Mouse (Mus musculus): Measurements from ENCODE around the gene Apopt1. TPM values are rescaled to one million over a fixed set of nuclear protein-coding genes. Genes with fewer than 3 reads are reported as not detected.

Gene Apopt1
- polyA plus RNA-seq, 1 experiment from 2014 or later = 41.8 TPM

- peak overlapping the region; percentile 94 for H3K27ac ChIP-seq (replicated peaks)
- H3K9ac ChIP-seq (ENCODE audit: low read length) = no peak overlapping the region
- DNase-seq (ENCODE audit: low spot score) = no peak
- ATAC-seq (ENCODE audit: low FRiP score, low TSS enrichment) = no peak
- no peaks in the 10 kb centered on the region for H3K36me3 ChIP-seq (ENCODE audit: control insufficient read depth, insufficient read depth, low read length)
- no peaks in the 10 kb centered on the region for H3K27me3 ChIP-seq (ENCODE audit: control insufficient read depth, insufficient read depth, low read length)
- no peaks in the 10 kb centered on the region for H3K9me3 ChIP-seq (ENCODE audit: control insufficient read depth, low read length)
- TF ChIP-seq EP300 (optimal IDR thresholded peaks at IDR 0.05) (no peak), CTCF (IDR thresholded peaks at IDR 0.05; ENCODE audit: low read depth) (no peak)
- WGBS = 46% methylated on average over 7 of the region's 7 CpGs
- peaks cover 4% of the 10 kb centered on the region; the same call in 1 of the 2 replicates for H3K4me1 ChIP-seq (replicated peaks; ENCODE audit: control insufficient read depth, insufficient read depth)
- H3K4me3 ChIP-seq (ENCODE audit: low read depth, low read length) = peak overlapping the region; percentile 89
- H3K4me2 ChIP-seq (replicated peaks; ENCODE audit: low read depth) = peak overlapping the region; percentile 100
Observed at GRCm38 (mm10) chr12:111760306-111760908, 47.3 kb downstream of the Apopt1 start.

DNA sequence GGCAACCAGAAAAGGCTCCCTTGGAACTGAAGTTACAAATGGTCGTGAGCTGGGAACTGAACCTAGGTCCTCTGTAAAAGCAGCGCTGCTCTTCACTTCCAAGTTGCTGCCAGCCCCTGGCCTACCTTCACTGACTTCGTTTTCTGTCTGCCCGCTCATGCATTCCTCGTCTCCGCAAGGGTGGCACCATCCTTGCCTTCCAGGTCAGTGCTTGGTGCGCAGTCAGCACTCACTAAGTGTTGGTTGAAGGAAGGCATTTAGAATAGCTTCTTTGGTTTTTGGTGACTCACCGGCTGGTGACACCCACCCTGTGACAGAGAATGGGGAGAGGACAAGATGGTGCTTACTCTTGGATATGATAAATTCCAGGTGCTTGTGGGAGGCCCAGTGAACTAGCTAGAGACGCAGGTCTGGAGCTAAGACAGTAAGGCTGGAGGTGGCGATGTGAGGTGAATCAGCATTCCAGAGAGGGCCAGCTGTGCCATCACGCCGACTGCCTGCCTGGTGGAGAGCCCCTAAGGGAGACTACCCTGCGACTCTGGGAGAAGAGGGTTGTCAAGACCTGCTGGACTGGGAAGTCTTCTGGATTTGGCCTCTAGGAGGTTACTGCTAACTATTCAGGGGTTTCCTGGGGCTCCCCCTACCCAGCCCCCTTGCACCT, 49.7 kb downstream of the Apopt1 start:
- no peaks in the 10 kb centered on the region for H3K9me3 ChIP-seq (ENCODE audit: control insufficient read depth, low read length)
- DNase-seq (ENCODE audit: low spot score) (no peak), ATAC-seq (ENCODE audit: low FRiP score, low TSS enrichment) (no peak)
- no peaks in the 10 kb centered on the region for H3K36me3 ChIP-seq (ENCODE audit: control insufficient read depth, insufficient read depth, low read length)
- peaks cover 4% of the 10 kb centered on the region; the same call in 1 of the 2 replicates for H3K4me1 ChIP-seq (replicated peaks; ENCODE audit: control insufficient read depth, insufficient read depth)
- H3K27me3 ChIP-seq (ENCODE audit: control insufficient read depth, insufficient read depth, low read length) = no peaks in the 10 kb centered on the region
- no peak overlapping the region for H3K4me2 ChIP-seq (replicated peaks; ENCODE audit: low read depth)
- H3K27ac ChIP-seq (replicated peaks) = peak overlapping the region; percentile 40; the same call in 1 of the 2 replicates
- no peak for TF ChIP-seq EP300 (optimal IDR thresholded peaks at IDR 0.05)
- TF ChIP-seq CTCF (IDR thresholded peaks at IDR 0.05; ENCODE audit: low read depth) = no peak
- whole genome bisulfite sequencing = 89% methylated on average over 13 of the region's 13 CpGs
- no peak overlapping the region for H3K4me3 ChIP-seq (ENCODE audit: low read depth, low read length)
- no peak overlapping the region for H3K9ac ChIP-seq (ENCODE audit: low read length)

DNA sequence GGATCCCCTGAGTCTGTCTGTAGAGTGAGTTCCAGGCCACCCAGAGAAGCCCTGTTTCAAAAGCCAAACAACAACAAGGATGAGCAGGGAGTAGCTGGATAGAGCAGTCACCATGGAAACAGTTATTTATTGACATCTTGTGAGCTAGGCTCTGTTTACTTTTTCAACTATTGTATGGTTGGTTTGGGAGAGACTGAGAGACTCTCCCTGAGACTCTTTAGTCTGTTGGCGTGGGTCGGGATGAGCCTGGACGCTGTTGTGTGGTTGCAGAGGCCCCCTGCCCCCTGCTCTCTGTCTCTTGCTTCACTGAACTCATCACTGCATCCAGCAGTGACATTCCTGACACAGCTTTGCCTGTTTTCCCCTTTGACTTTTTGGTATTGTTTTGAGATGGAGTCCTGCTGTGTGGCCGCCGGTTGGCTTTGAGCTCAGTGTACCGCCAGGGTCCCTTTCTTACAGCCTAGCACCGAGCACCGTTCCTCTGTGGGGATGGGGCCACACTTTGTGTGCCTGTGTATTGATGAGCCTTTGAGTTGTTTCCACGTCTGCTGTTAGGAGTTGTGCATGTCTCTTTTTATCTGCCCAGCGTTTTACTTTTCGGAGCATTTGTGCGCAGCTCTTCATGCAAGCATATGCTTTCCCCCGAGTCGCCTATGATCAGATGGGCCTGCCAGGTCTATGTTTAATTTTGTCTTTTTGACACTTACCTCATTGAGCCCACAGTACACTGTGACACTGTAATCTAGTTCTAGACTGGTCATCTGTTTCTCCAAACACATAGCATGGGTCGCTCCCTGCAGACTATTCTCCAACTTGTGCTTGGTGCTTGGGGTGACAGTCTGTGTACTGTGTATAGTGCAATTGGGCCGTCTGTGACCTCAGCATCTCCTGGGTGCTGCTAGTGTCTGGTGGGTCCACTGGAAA, 53.5 kb downstream of the Apopt1 start:
- Histone ChIP-seq H3K4me2 (replicated peaks; ENCODE audit: low read depth) (0 out of 2 replicates have a peak overlapping the region, but pooled peaks have one; percentile 1), H3K4me3 (ENCODE audit: low read depth, low read length) (no peak overlapping the region), H3K27me3 (ENCODE audit: control insufficient read depth, insufficient read depth, low read length) (no peaks in the 10 kb centered on the region), H3K36me3 (ENCODE audit: control insufficient read depth, insufficient read depth, low read length) (no peaks in the 10 kb centered on the region), H3K27ac (replicated peaks) (peak overlapping the region; percentile 69), H3K9ac (ENCODE audit: low read length) (no peak overlapping the region), H3K4me1 (replicated peaks; ENCODE audit: control insufficient read depth, insufficient read depth) (no peaks in the 10 kb centered on the region), H3K9me3 (ENCODE audit: control insufficient read depth, low read length) (no peaks in the 10 kb centered on the region)
- DNase-seq (ENCODE audit: low spot score) (no peak), ATAC-seq (ENCODE audit: low FRiP score, low TSS enrichment) (no peak)
- 64% methylated on average over 16 of the region's 16 CpGs for WGBS
- TF ChIP-seq CTCF (IDR thresholded peaks at IDR 0.05; ENCODE audit: low read depth) (no peak), EP300 (optimal IDR thresholded peaks at IDR 0.05) (no peak)

- DNase-seq (ENCODE audit: low spot score) = no peak
- no peak overlapping the region for H3K4me3 ChIP-seq (ENCODE audit: low read depth, low read length)
- ATAC-seq (ENCODE audit: low FRiP score, low TSS enrichment) = no peak
- H3K4me2 ChIP-seq (replicated peaks; ENCODE audit: low read depth) = no peak overlapping the region
- no peaks in the 10 kb centered on the region for H3K27me3 ChIP-seq (ENCODE audit: control insufficient read depth, insufficient read depth, low read length)
- peak overlapping the region; percentile 53; the same call in 1 of the 2 replicates for H3K27ac ChIP-seq (replicated peaks)
- 68% methylated on average over 10 of the region's 10 CpGs for WGBS
- no peaks in the 10 kb centered on the region for H3K4me1 ChIP-seq (replicated peaks; ENCODE audit: control insufficient read depth, insufficient read depth)
- peaks cover 5% of the 10 kb centered on the region; the same call in 1 of the 2 replicates for H3K36me3 ChIP-seq (ENCODE audit: control insufficient read depth, insufficient read depth, low read length)
- no peak overlapping the region for H3K9ac ChIP-seq (ENCODE audit: low read length)
- H3K9me3 ChIP-seq (ENCODE audit: control insufficient read depth, low read length) = no peaks in the 10 kb centered on the region
- TF ChIP-seq CTCF (IDR thresholded peaks at IDR 0.05; ENCODE audit: low read depth) (no peak), EP300 (optimal IDR thresholded peaks at IDR 0.05) (no peak)
Observed at GRCm38 (mm10) chr12:111768322-111768928, 55.4 kb downstream of the Apopt1 start.

GRCm38 (mm10) chr12:111769306-111769705, 56.2 kb downstream of the Apopt1 start:
- TF ChIP-seq CTCF (IDR thresholded peaks at IDR 0.05; ENCODE audit: low read depth) (peak; percentile 65), EP300 (optimal IDR thresholded peaks at IDR 0.05) (no peak)
- H3K27ac ChIP-seq (replicated peaks) = peak overlapping the region; percentile 61
- H3K9ac ChIP-seq (ENCODE audit: low read length) = no peak overlapping the region
- H3K4me2 ChIP-seq (replicated peaks; ENCODE audit: low read depth) = no peak overlapping the region
- no peaks in the 10 kb centered on the region for H3K27me3 ChIP-seq (ENCODE audit: control insufficient read depth, insufficient read depth, low read length)
- 20% methylated on average over 10 of the region's 10 CpGs for WGBS
- H3K4me1 ChIP-seq (replicated peaks; ENCODE audit: control insufficient read depth, insufficient read depth) = no peaks in the 10 kb centered on the region
- H3K36me3 ChIP-seq (ENCODE audit: control insufficient read depth, insufficient read depth, low read length) = peaks cover 9% of the 10 kb centered on the region
- DNase-seq (ENCODE audit: low spot score) = peak; percentile 52
- no peaks in the 10 kb centered on the region for H3K9me3 ChIP-seq (ENCODE audit: control insufficient read depth, low read length)
- no peak overlapping the region for H3K4me3 ChIP-seq (ENCODE audit: low read depth, low read length)
- ATAC-seq (ENCODE audit: low FRiP score, low TSS enrichment) = peak; percentile 62; the same call in 1 of the 2 replicates

Data from stomach, postnatal 0 days (tissue).